Mouse (Mus musculus) embryonic facial prominence, embryonic 11.5 days (tissue): ENCODE results near the gene Nos3. TPM values are rescaled to one million over a fixed set of nuclear protein-coding genes. Genes with fewer than 3 reads are reported as not detected.
A peak's percentile ranks its signal among the peaks of the same experiment; 100 is the strongest.

Experiments used
- ATAC-seq: fragments of 200-750 bp; cut with Nextera tagmentation; replicated peaks from 2 replicates; pipeline ENCODE4 v1.8.0; 2017; ENCODE audit warnings: low read depth; ENCODE audit not compliant: insufficient number of reproducible peaks, low FRiP score, low TSS enrichment
- DNase-seq: peaks from one replicate; pipeline ENCODE4 v3.0.0-alpha.2; 2015; ENCODE audit warnings: low spot score
- H3K27ac ChIP-seq: fragments of 300-500 bp; sonication (generic); replicated peaks from 2 replicates; pipeline ENCODE4 v1.5.1; 2014; ENCODE audit warnings: mild to moderate bottlenecking, low read depth, low read length, control low read depth
- H3K27me3 ChIP-seq: fragments of 300-500 bp; sonication (generic); 2 replicates; pipeline ENCODE4 v1.6.1; 2014; ENCODE audit warnings: mild to moderate bottlenecking, low read length, moderate library complexity, mixed read lengths; ENCODE audit not compliant: control insufficient read depth, insufficient read depth
- H3K36me3 ChIP-seq: fragments of 300-500 bp; sonication (generic); replicated peaks from 2 replicates; pipeline ENCODE4 v1.6.1; 2014; ENCODE audit warnings: low read depth, mild to moderate bottlenecking, low read length, moderate library complexity, mixed read lengths; ENCODE audit not compliant: control insufficient read depth, insufficient read depth
- H3K4me1 ChIP-seq: fragments of 300-500 bp; sonication (generic); 2 replicates; pipeline ENCODE4 v1.6.1; 2014; ENCODE audit warnings: low read length, mixed read lengths; ENCODE audit not compliant: control insufficient read depth, insufficient read depth
- H3K4me2 ChIP-seq: fragments of 300-500 bp; sonication (generic); 2 replicates; pipeline ENCODE4 v1.6.1; 2014; ENCODE audit warnings: low read depth, mild to moderate bottlenecking, control low read depth, low read length, moderate library complexity
- H3K4me3 ChIP-seq: fragments of 300-500 bp; sonication (generic); 2 replicates; pipeline ENCODE4 v1.5.1; 2014; ENCODE audit warnings: low read depth, low read length, control low read depth
- H3K9ac ChIP-seq: fragments of 300-500 bp; sonication (generic); replicated peaks from 2 replicates; pipeline ENCODE4 v1.6.1; 2014; ENCODE audit warnings: mild to moderate bottlenecking, control low read depth, low read length
- H3K9me3 ChIP-seq: fragments of 300-500 bp; sonication (generic); replicated peaks from 2 replicates; pipeline ENCODE4 v1.6.1; 2016; ENCODE audit warnings: mild to moderate bottlenecking, low read length, inconsistent platforms, mixed read lengths; ENCODE audit not compliant: control insufficient read depth
- WGBS: fragments of 180-500 bp; shearing (Covaris S2); extraction: QIAGEN DNeasy Blood & Tissue Kit; methylation state at CpG from one replicate; pipeline ENCODE4 v1.1.7; 2014; 5-methylcytosine and 5-hydroxymethylcytosine counted together
- polyA plus RNA-seq: library from polyadenylated mRNA; unstranded; fragments of >200 nt; fragmentation: Nextera tagmentation; extraction: Ambion mirVana; gene quantifications from 2 replicates; pipeline ENCODE4 v1.2.1, GENCODE M21; 2014

Nos3 gene
- polyA plus RNA-seq, 1 experiment from 2014 or later = 3.2 TPM

- Histone ChIP-seq H3K9ac (no peak overlapping the region), H3K4me3 (no peak overlapping the region), H3K36me3 (no peaks in the 10 kb centered on the region), H3K4me1 (peaks cover 14% of the 10 kb centered on the region), H3K27ac (no peak overlapping the region), H3K4me2 (no peak overlapping the region), H3K27me3 (no peaks in the 10 kb centered on the region), H3K9me3 (no peaks in the 10 kb centered on the region)
- DNase-seq (no peak), ATAC-seq (no peak)
- 78% methylated on average over 4 of the region's 4 CpGs for WGBS
These were observed 37.7 kb upstream of the Nos3 start for GRCm38 (mm10) chr5:24326842-24327417.

GRCm38 (mm10) chr5:24328813-24329211, 35.8 kb upstream of the Nos3 start:
- WGBS = 79% methylated on average over 6 of the region's 6 CpGs
- Histone ChIP-seq H3K4me3 (peak overlapping the region; percentile 18), H3K27me3 (no peaks in the 10 kb centered on the region)

GRCm38 (mm10) chr5:24329212-24329964, 35.2 kb upstream of the Nos3 start:
- Histone ChIP-seq H3K4me2 (peak overlapping the region; percentile 66), H3K9me3 (no peaks in the 10 kb centered on the region), H3K36me3 (no peaks in the 10 kb centered on the region), H3K27ac (peak overlapping the region; percentile 2; the same call in 1 of the 2 replicates), H3K4me3 (peak overlapping the region; percentile 18), H3K9ac (peak overlapping the region; percentile 57), H3K4me1 (peaks cover 9% of the 10 kb centered on the region), H3K27me3 (no peaks in the 10 kb centered on the region)
- ATAC-seq (peak; percentile 77), DNase-seq (peak; percentile 50)
- 8% methylated on average over 24 of the region's 27 CpGs for WGBS

More at GRCm38 (mm10) chr5:24328813-24329211, 35.8 kb upstream of the Nos3 start:
- peak overlapping the region; percentile 57 for H3K9ac ChIP-seq
- H3K4me2 ChIP-seq = peak overlapping the region; percentile 66
- H3K4me1 ChIP-seq = peaks cover 9% of the 10 kb centered on the region
- no peak overlapping the region for H3K27ac ChIP-seq
- H3K9me3 ChIP-seq = no peaks in the 10 kb centered on the region
- DNase-seq (no peak), ATAC-seq (0 out of 2 replicates have a peak, but pooled peaks have one; percentile 8)
- no peaks in the 10 kb centered on the region for H3K36me3 ChIP-seq

- peaks cover 9% of the 10 kb centered on the region for H3K4me1 ChIP-seq
- DNase-seq (no peak), ATAC-seq (no peak)
- H3K4me2 ChIP-seq = no peak overlapping the region; the same call in 1 of the 2 replicates
- WGBS = 50% methylated on average over 5 of the region's 5 CpGs
- H3K4me3 ChIP-seq = no peak overlapping the region
- H3K27me3 ChIP-seq = no peaks in the 10 kb centered on the region
- no peak overlapping the region; the same call in none of the 2 replicates for H3K9ac ChIP-seq
- peak overlapping the region; percentile 2; the same call in 1 of the 2 replicates for H3K27ac ChIP-seq
- H3K36me3 ChIP-seq = no peaks in the 10 kb centered on the region
- no peaks in the 10 kb centered on the region for H3K9me3 ChIP-seq
These were observed 34.7 kb upstream of the Nos3 start for GRCm38 (mm10) chr5:24329965-24330298.

GRCm38 (mm10) chr5:24332401-24332800, 32.2 kb upstream of the Nos3 start:
- H3K36me3 ChIP-seq = no peaks in the 10 kb centered on the region
- ATAC-seq (no peak), DNase-seq (no peak)
- H3K4me3 ChIP-seq = no peak overlapping the region
- WGBS = 79% methylated on average over 4 of the region's 4 CpGs
- H3K4me1 ChIP-seq = peaks cover 9% of the 10 kb centered on the region
- H3K27ac ChIP-seq = no peak overlapping the region
- no peak overlapping the region for H3K4me2 ChIP-seq
- H3K9ac ChIP-seq = no peak overlapping the region
- H3K27me3 ChIP-seq = no peaks in the 10 kb centered on the region
- H3K9me3 ChIP-seq = no peaks in the 10 kb centered on the region

GRCm38 (mm10) chr5:24334749-24335148, 29.9 kb upstream of the Nos3 start:
- DNase-seq = no peak
- WGBS = 12% methylated on average over 3 of the region's 3 CpGs
- Histone ChIP-seq H3K27ac (no peak overlapping the region), H3K27me3 (no peaks in the 10 kb centered on the region), H3K36me3 (no peaks in the 10 kb centered on the region), H3K4me3 (no peak overlapping the region), H3K4me1 (peaks cover under 1% of the 10 kb centered on the region), H3K9ac (no peak overlapping the region), H3K4me2 (no peak overlapping the region), H3K9me3 (no peaks in the 10 kb centered on the region)
- no peak for ATAC-seq

GRCm38 (mm10) chr5:24335888-24336511, 28.6 kb upstream of the Nos3 start:
- no peaks in the 10 kb centered on the region for H3K9me3 ChIP-seq
- WGBS = 14% methylated on average over 3 of the region's 3 CpGs
- peak; percentile 54 for DNase-seq
- H3K36me3 ChIP-seq = no peaks in the 10 kb centered on the region
- no peak overlapping the region for H3K9ac ChIP-seq
- no peak overlapping the region for H3K4me3 ChIP-seq
- no peaks in the 10 kb centered on the region for H3K4me1 ChIP-seq
- no peak overlapping the region for H3K4me2 ChIP-seq
- H3K27me3 ChIP-seq = no peaks in the 10 kb centered on the region
- peak; percentile 79 for ATAC-seq
- H3K27ac ChIP-seq = no peak overlapping the region

- ATAC-seq (no peak; the same call in 1 of the 2 replicates), DNase-seq (no peak)
- WGBS = 26% methylated on average over 9 of the region's 9 CpGs
- H3K36me3 ChIP-seq = no peaks in the 10 kb centered on the region
- H3K9me3 ChIP-seq = no peaks in the 10 kb centered on the region
- H3K9ac ChIP-seq = no peak overlapping the region
- H3K27me3 ChIP-seq = no peaks in the 10 kb centered on the region
- H3K4me1 ChIP-seq = no peaks in the 10 kb centered on the region
- no peak overlapping the region for H3K4me2 ChIP-seq
- no peak overlapping the region for H3K4me3 ChIP-seq
- no peak overlapping the region; the same call in 1 of the 2 replicates for H3K27ac ChIP-seq
These were observed 27.2 kb upstream of the Nos3 start for GRCm38 (mm10) chr5:24337366-24337765.
